Mouse (Mus musculus) lung, embryonic 16.5 days (tissue): ENCODE measurements at regions not wholly inside any gene's neighbourhood (a gene's known extent, or its start where the extent isn't known, plus 50 kb on each side); places are given as distances from the start of the nearest gene placed in this dataset.

Source experiments
- ATAC-seq: fragments of 200-750 bp; cut with Nextera tagmentation; 2 replicates; pipeline ENCODE4 v1.8.0; 2017; ENCODE audit warnings: low read depth, mild to moderate bottlenecking, moderate library complexity
- H3K27ac ChIP-seq: fragments of 300-500 bp; sonication (generic); 2 replicates; pipeline ENCODE4 v1.5.1; 2014; ENCODE audit warnings: mild to moderate bottlenecking, control low read depth, low read length
- H3K27me3 ChIP-seq: fragments of 300-500 bp; sonication (generic); 2 replicates; pipeline ENCODE4 v1.6.1; 2014; ENCODE audit warnings: low read depth, low read length, mixed read lengths; ENCODE audit not compliant: control insufficient read depth, insufficient read depth
- H3K36me3 ChIP-seq: fragments of 300-500 bp; sonication (generic); 2 replicates; pipeline ENCODE4 v1.6.1; 2014; ENCODE audit warnings: low read length; ENCODE audit not compliant: control insufficient read depth, insufficient read depth
- H3K4me1 ChIP-seq: fragments of 300-500 bp; sonication (generic); replicated peaks from 2 replicates; pipeline ENCODE4 v1.6.1; 2014; ENCODE audit warnings: low read length, mixed read lengths; ENCODE audit not compliant: control insufficient read depth, insufficient read depth
- H3K4me2 ChIP-seq: fragments of 300-500 bp; sonication (generic); 2 replicates; pipeline ENCODE4 v1.6.1; 2014; ENCODE audit warnings: low read depth, low read length, control low read depth
- H3K4me3 ChIP-seq: fragments of 300-500 bp; sonication (generic); 2 replicates; pipeline ENCODE4 v1.5.1; 2014; ENCODE audit warnings: mild to moderate bottlenecking, low read length, control low read depth
- H3K9ac ChIP-seq: fragments of 300-500 bp; sonication (generic); 2 replicates; pipeline ENCODE4 v1.6.1; 2014; ENCODE audit warnings: low read length, control low read depth
- H3K9me3 ChIP-seq: fragments of 300-500 bp; sonication (generic); 2 replicates; pipeline ENCODE4 v1.6.1; 2016; ENCODE audit warnings: low read length; ENCODE audit not compliant: control insufficient read depth
- WGBS: fragments of 180-500 bp; shearing (Covaris S2); extraction: QIAGEN DNeasy Blood & Tissue Kit; methylation state at CpG from one replicate; pipeline ENCODE4 v1.1.7; 2014; 5-methylcytosine and 5-hydroxymethylcytosine counted together

GRCm38 (mm10) chr2:92678276-92678930, 78.9 kb downstream of the Chst1 start:
- H3K4me2 ChIP-seq = no peak overlapping the region
- no peak overlapping the region for H3K4me3 ChIP-seq
- H3K9me3 ChIP-seq = no peaks in the 10 kb centered on the region
- H3K4me1 ChIP-seq = no peaks in the 10 kb centered on the region
- H3K27ac ChIP-seq = no peak overlapping the region
- no peak for ATAC-seq
- no peaks in the 10 kb centered on the region for H3K36me3 ChIP-seq
- 49% methylated on average over 5 of the region's 5 CpGs for WGBS
- no peak overlapping the region for H3K9ac ChIP-seq
- H3K27me3 ChIP-seq = no peaks in the 10 kb centered on the region

GRCm38 (mm10) chr2:92678999-92679704, 79.6 kb downstream of the Chst1 start:
- no peaks in the 10 kb centered on the region for H3K4me1 ChIP-seq
- H3K27me3 ChIP-seq = no peaks in the 10 kb centered on the region

GRCm38 (mm10) chr2:92682256-92682655, 82.7 kb downstream of the Chst1 start:
- Histone ChIP-seq H3K4me3 (no peak overlapping the region), H3K4me2 (no peak overlapping the region), H3K27me3 (no peaks in the 10 kb centered on the region), H3K4me1 (no peaks in the 10 kb centered on the region), H3K9me3 (no peaks in the 10 kb centered on the region), H3K36me3 (no peaks in the 10 kb centered on the region), H3K9ac (no peak overlapping the region), H3K27ac (no peak overlapping the region)
- no peak for ATAC-seq
- WGBS = 93% methylated on average over 9 of the region's 9 CpGs

More at GRCm38 (mm10) chr2:92678999-92679704, 79.6 kb downstream of the Chst1 start:
- WGBS = 73% methylated on average over 3 of the region's 3 CpGs
- no peak for ATAC-seq
- H3K4me3 ChIP-seq = no peak overlapping the region
- H3K36me3 ChIP-seq = no peaks in the 10 kb centered on the region
- no peak overlapping the region for H3K4me2 ChIP-seq
- no peak overlapping the region for H3K27ac ChIP-seq
- H3K9ac ChIP-seq = no peak overlapping the region
- no peaks in the 10 kb centered on the region for H3K9me3 ChIP-seq

- 48% methylated on average over 1 of the region's 1 CpGs for WGBS
- Histone ChIP-seq H3K27ac (no peak overlapping the region), H3K9me3 (no peaks in the 10 kb centered on the region), H3K9ac (no peak overlapping the region), H3K36me3 (no peaks in the 10 kb centered on the region), H3K4me1 (no peaks in the 10 kb centered on the region), H3K4me2 (no peak overlapping the region), H3K4me3 (no peak overlapping the region), H3K27me3 (no peaks in the 10 kb centered on the region)
- ATAC-seq = no peak
These were observed 88.2 kb downstream of the Chst1 start for GRCm38 (mm10) chr2:92687702-92688101.

- H3K9me3 ChIP-seq = no peaks in the 10 kb centered on the region
- H3K4me3 ChIP-seq = no peak overlapping the region
- 48% methylated on average over 2 of the region's 2 CpGs for WGBS
- no peak for ATAC-seq
- H3K27ac ChIP-seq = no peak overlapping the region
- H3K4me1 ChIP-seq = no peaks in the 10 kb centered on the region
- no peaks in the 10 kb centered on the region for H3K27me3 ChIP-seq
- H3K9ac ChIP-seq = no peak overlapping the region
- no peak overlapping the region for H3K4me2 ChIP-seq
- no peaks in the 10 kb centered on the region for H3K36me3 ChIP-seq
These were observed 89.7 kb downstream of the Chst1 start for GRCm38 (mm10) chr2:92689203-92689602.

- H3K9me3 ChIP-seq = no peaks in the 10 kb centered on the region
- 53% methylated on average over 2 of the region's 2 CpGs for WGBS
- no peak for ATAC-seq
- no peaks in the 10 kb centered on the region for H3K4me1 ChIP-seq
- H3K27ac ChIP-seq = no peak overlapping the region
- no peak overlapping the region for H3K4me3 ChIP-seq
- no peaks in the 10 kb centered on the region for H3K36me3 ChIP-seq
- no peaks in the 10 kb centered on the region for H3K27me3 ChIP-seq
- H3K9ac ChIP-seq = no peak overlapping the region
- no peak overlapping the region for H3K4me2 ChIP-seq
These were observed 90.8 kb downstream of the Chst1 start for GRCm38 (mm10) chr2:92690304-92690703.

GRCm38 (mm10) chr2:92691438-92691837, 91.9 kb downstream of the Chst1 start:
- Histone ChIP-seq H3K36me3 (no peaks in the 10 kb centered on the region), H3K27me3 (no peaks in the 10 kb centered on the region), H3K4me1 (no peaks in the 10 kb centered on the region), H3K9me3 (no peaks in the 10 kb centered on the region), H3K4me2 (no peak overlapping the region), H3K9ac (no peak overlapping the region), H3K4me3 (no peak overlapping the region), H3K27ac (no peak overlapping the region)
- WGBS = 60% methylated on average over 2 of the region's 2 CpGs
- ATAC-seq = no peak

- no peak overlapping the region for H3K4me2 ChIP-seq
- no peaks in the 10 kb centered on the region for H3K36me3 ChIP-seq
- 48% methylated on average over 1 of the region's 1 CpGs for WGBS
- H3K9ac ChIP-seq = no peak overlapping the region
- no peaks in the 10 kb centered on the region for H3K27me3 ChIP-seq
- no peaks in the 10 kb centered on the region for H3K4me1 ChIP-seq
- H3K27ac ChIP-seq = no peak overlapping the region
- no peak for ATAC-seq
- H3K9me3 ChIP-seq = no peaks in the 10 kb centered on the region
- no peak overlapping the region for H3K4me3 ChIP-seq
These were observed 93.1 kb downstream of the Chst1 start for GRCm38 (mm10) chr2:92692623-92693022.

GRCm38 (mm10) chr2:92693024-92693423, 93.5 kb downstream of the Chst1 start:
- ATAC-seq = no peak
- Histone ChIP-seq H3K9me3 (no peaks in the 10 kb centered on the region), H3K4me2 (no peak overlapping the region), H3K4me1 (no peaks in the 10 kb centered on the region), H3K27me3 (no peaks in the 10 kb centered on the region), H3K9ac (no peak overlapping the region), H3K4me3 (no peak overlapping the region), H3K36me3 (no peaks in the 10 kb centered on the region), H3K27ac (no peak overlapping the region)
